Mouse (Mus musculus) CH12.LX (cell line): Measurements from ENCODE around the gene Gpx4.

Experiments used
- BHLHE40 ChIP-seq: IDR thresholded peaks from 2 replicates; pipeline ENCODE4 v1.6.1; 2011; ENCODE audit warnings: mild to moderate bottlenecking, low read depth, low read length, improper control_type of control experiment
- CTCF ChIP-seq, 2 experiments: IDR thresholded peaks in 1 of 2; conservative IDR thresholded peaks in 1 of 2; 2 replicates each; pipeline ENCODE4 v1.5.1; 2011 to 2012; ENCODE audit warnings: low read depth in 2 of 2, low read length in 2 of 2, improper control_type of control experiment in 1 of 2, inconsistent platforms in 1 of 2, mild to moderate bottlenecking in 1 of 2, moderate library complexity in 1 of 2
- GABPA ChIP-seq: IDR thresholded peaks from 2 replicates; pipeline ENCODE4 v1.6.1; 2012; ENCODE audit warnings: low read depth, low read length, improper control_type of control experiment, inconsistent platforms; ENCODE audit not compliant: insufficient replicate concordance
- MEF2A ChIP-seq: IDR thresholded peaks from 2 replicates; pipeline ENCODE4 v1.6.1; 2014; ENCODE audit warnings: low read depth, mild to moderate bottlenecking, inconsistent platforms, low read length, improper control_type of control experiment, borderline replicate concordance
- PAX5 ChIP-seq: IDR thresholded peaks from 2 replicates; pipeline ENCODE4 v1.6.1; 2012; ENCODE audit warnings: low read length, inconsistent platforms, mixed read lengths
- ZC3H11A ChIP-seq: IDR thresholded peaks from 2 replicates; pipeline ENCODE4 v1.6.1; 2012; ENCODE audit warnings: low read depth, mild to moderate bottlenecking, inconsistent platforms, low read length, improper control_type of control experiment

DNA sequence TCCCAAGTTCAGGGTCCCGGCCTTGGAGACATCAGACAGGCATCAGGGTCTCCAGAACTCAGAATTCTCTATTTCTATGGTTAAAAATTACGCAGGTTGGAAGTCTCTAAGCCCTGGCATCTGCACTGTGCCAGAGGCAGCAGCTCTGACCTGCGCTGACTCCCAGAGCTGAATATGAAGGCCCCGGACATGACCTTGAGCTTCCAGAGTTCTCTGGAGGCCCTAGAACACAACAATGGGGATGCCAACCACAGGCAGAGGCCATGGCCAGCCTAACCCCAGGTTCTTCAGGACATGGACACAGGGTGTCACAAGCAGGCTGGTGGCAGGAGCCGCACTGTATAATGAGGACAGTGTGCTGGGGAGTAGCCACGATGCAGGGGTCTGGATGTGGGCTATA lies 47.1 kb downstream of the Gpx4 start:
- TF ChIP-seq CTCF (conservative IDR thresholded peaks at IDR 0.05 in 1 of 2, IDR thresholded peaks at IDR 0.05 in 1 of 2; ENCODE audit: low read depth in 2 of 2, low read length in 2 of 2) (no peak), MEF2A (no peak), ZC3H11A (no peak), GABPA (no peak), PAX5 (no peak), BHLHE40 (no peak)
